Mouse (Mus musculus): ENCODE results near the gene Zfp706. TPM values are rescaled to one million over a fixed set of nuclear protein-coding genes. Genes with fewer than 3 reads are reported as not detected.

The Zfp706 gene
- polyA plus RNA-seq, 1 experiment = 21.1 TPM

DNA sequence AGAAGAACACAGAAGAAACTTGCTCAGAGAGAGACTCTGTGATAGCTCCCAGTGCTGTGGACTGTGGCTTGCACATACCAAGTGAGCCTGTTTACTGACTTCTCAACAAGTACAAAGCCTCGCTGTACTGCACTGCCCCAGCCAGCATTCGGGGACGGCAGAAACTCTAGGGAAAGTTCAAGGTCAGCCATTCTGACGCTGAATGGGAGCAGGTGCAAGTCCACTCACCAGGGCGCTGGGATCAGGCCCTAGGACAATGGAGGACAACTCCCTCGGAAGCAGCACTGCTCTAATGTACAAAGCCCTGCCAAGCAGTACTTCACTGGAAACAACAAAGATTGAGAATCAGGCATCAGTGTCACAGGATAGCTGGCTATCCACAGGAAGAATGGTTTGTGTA is 16.2 kb downstream of the Zfp706 start:
- no peak for TF ChIP-seq GATA1 (IDR thresholded peaks at IDR 0.05; ENCODE audit: low read length)

DNA sequence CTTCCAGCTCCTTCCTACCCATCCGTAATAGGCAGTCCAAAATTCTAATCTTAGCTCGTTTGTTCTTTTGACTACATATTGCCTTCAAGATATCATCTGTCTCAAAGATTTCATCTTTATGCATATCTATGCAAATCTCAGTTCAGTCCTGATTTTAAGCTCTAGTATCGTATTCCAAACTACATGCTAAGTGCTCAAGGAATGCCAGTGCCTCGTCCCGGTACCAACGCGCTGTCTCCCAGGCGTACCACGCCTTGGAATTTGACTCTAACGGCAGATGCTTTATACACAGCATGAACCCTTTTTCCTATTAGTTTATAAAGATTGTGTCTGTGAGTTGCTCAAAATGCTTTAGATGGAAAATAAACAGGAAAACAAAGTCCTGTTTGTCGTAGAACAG is 17.7 kb downstream of the Zfp706 start:
- TF ChIP-seq GATA1 (IDR thresholded peaks at IDR 0.05; ENCODE audit: low read length) = no peak

DNA sequence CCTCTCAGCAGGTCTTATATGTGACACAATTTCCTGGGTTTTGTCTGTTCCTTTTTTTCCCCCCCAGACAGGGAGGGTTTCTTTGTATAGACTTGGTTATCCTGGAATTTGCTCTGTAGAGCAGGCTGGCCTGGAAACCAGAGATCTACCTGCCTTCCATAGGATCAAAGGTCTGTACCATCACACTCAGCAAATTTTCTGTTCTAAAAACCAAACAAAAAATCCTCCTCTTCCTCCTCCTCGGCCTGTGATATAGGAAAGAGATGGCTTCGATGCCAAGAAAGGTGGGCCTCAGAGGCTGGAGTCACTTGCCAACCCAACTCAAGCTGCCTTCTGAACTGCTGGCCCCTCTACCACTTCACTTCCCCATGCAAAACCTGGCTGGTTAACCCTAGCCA is 18.9 kb downstream of the Zfp706 start:
- TF ChIP-seq GATA1 (IDR thresholded peaks at IDR 0.05; ENCODE audit: low read length) = no peak

DNA sequence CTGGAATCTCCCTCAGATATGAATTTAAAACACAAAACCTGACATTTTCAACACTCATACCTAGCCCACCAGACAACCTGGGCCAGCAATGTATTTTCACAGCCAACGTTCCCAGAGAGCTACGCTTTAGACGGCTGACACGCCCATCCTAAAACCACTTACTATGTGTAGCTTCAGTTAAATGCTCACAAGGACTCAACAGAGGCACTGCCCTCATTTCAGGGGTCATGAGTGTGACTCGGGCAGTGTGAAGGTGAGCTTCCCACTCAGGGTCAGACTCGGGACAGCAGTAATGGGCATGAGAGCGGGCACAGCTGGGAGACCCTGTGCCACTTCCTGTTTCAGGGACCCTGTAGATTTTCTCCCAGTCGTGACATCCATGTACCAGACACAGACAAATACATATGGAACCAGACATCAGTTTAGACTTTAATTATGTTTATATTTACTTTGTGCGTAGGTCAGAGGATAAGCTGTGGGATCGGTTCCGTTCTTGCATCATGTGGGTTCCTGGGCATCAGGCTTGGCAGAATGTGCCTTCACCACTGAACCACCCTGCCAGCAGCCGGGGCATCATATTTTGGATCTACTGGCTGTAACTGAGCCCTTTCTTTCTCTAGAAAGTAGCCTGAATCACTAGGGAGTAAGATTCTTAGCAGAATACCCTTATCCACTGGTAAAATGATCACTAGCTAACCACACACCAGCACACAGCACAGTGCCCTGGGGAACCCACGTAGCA is 19.4 kb downstream of the Zfp706 start:
- TF ChIP-seq GATA1 (IDR thresholded peaks at IDR 0.05; ENCODE audit: low read length) = no peak

DNA sequence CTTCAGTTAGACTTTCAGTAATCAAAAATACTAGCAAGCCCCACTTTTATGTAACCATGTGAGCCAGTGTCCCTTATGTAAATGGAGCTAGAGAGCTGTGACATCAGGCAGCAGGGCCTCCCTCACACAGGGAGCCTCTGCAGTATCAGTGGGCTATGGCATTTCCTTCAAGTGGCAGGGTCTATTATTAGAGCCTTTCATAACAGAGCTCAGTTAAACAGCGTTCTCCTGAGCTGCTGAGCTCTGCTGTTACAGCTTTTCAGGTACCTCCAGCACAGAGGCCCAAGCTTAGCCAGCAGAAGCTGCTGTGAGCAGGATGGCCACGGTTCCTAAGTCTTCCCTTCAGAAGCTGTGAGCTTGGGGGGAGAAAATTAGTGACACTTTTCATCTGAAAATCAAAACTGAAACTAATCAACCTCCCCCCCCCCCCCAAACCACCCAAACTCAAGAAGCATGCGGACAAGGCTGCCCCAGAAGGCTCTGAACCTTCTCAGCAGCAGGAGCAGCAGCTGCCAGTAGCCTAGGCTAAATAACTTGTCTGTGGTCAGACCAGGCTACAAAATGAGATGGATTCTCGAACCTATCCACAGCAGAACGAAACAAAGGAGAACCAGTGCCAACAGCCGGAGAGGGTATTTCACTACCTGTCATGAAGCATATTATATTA is 20.2 kb downstream of the Zfp706 start:
- no peak for TF ChIP-seq GATA1 (IDR thresholded peaks at IDR 0.05; ENCODE audit: low read length)

DNA sequence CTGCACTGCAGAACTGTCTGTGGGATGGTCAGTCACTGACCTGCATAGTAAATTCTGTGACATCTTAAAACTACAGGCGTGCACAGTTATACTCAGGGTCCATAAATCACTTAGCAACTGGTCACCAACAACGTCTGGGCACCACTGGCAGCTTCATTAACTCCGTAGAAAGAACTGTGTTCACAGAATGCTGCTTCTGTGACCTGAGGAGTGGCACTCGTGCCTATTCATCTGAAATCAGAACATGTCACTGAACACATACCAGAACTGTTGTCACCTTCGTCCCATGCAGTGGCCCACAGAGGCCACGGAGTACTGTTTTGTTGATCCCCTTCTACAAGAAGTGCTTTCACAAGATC is 22.0 kb downstream of the Zfp706 start:
- no peak for TF ChIP-seq GATA1 (IDR thresholded peaks at IDR 0.05; ENCODE audit: low read length)

DNA sequence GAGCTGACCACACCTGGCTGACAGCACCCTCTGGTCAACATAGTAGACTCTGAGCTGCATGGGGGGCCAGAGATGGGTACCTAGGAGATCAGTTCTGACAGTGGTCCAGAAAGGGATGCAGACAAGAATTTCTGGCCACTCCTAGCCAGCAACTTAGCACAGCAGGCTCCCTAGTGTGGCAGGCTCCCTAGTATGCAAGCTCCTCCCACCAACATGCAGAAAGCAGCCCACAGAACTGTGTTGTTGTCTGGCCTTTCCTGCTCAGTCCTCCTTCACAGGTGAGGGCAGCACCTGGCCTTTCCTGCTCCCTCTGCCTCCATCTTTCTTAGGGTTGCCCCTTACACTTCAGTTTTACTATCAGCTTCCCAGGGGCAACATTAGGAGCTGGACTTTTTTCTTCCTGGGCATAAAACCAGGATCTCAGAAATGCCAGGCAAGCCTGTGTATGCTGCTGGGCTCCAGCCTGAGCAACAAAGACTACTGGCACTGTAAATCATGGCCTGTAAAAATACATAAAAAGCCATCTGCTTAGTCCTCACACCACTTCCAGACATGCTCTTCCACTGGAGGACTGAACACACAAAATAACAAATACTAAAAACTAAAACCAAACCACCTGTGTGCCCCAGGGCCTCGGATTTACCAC is 22.5 kb downstream of the Zfp706 start:
- TF ChIP-seq GATA1 (IDR thresholded peaks at IDR 0.05; ENCODE audit: low read length) = no peak

DNA sequence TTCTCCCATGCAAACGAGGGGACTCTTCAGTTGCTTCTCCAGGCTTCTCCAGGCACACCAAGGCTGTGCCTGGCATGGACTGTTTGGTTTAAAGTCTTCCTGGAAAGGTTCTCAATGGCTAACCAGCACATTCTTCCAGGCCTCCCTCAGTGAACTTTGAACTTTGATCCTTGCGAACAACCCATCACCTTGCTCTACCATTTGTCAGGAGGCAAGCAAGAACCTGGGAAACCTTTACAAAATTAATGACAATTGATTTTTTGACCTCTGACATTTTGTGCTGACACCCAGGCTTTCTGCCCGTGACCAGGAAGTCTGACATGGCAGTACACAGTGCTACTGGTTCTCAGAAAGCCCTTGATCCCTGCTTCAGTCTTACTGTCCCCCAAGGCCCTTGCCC is 24.1 kb downstream of the Zfp706 start:
- no peak for TF ChIP-seq GATA1 (IDR thresholded peaks at IDR 0.05; ENCODE audit: low read length)

DNA sequence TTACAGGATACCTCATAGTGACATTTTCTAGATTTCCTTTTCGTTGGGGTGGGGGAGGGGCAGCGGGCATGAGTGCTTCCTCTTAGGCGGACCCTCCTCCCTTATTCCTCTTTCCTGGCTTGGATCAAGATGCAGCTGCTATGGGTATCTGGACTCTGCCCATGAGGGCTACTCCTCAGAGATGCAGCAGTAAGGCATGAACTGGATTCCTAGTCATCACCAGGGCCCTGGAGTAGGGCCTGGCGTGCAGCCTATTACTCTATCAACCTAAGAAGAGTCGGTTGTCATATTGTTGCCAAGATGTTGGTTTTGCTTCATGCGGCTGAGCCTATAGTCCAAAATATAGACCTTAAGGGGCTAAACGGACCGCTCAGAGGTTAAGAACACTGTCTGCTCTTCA is 27.3 kb downstream of the Zfp706 start:
- no peak for TF ChIP-seq GATA1 (IDR thresholded peaks at IDR 0.05; ENCODE audit: low read length)

DNA sequence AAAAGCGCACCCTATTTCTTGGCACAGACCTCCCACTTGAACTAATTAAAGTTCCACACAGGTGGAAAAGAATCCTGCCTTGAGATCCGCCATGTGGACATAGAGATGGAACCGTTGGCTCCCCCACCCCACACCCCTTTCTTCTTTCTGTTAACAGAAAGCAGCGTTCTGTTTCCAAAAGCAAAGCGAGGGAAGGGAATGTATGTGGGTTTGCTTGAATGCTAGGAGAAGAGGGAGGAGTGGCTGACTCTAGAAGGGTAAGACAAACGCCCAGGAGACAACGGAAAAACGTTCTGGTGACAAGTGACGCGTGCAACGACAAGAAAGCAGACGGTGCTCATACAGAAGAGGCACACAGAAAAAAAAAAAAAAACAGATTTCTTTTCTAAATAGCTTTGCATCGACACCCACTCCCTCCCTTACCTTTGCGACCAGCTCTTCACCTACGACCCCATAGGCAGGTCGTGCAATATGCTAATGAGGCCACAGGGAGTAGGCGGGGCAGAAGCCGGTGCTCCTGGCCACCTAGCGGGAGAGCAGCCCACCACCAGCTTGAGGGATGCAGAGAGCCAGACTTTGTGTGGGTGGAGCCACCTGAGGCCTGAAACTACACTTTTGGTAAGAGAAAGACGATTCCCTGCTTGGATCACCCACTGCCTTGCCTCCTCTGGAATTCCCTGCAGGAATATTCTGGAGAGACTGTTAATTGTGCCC is 27.9 kb downstream of the Zfp706 start:
- TF ChIP-seq GATA1 (IDR thresholded peaks at IDR 0.05; ENCODE audit: low read length) = no peak

DNA sequence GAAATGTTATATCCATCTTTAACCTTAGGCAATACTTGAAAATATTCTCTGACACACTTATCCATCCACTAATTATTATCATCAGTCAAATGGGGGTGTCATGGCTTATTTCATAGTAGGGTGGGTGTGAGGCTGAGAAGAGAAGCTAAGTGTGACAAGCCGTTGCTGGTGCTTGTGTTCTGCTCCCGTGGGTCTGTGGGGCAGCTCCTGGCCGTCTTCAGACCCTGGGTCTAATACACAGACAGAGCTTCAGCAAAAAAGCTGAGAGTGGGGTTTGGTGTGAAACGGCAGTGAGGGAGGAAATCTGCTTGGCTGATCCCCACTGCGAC is 28.4 kb downstream of the Zfp706 start:
- no peak for TF ChIP-seq GATA1 (IDR thresholded peaks at IDR 0.05; ENCODE audit: low read length)

DNA sequence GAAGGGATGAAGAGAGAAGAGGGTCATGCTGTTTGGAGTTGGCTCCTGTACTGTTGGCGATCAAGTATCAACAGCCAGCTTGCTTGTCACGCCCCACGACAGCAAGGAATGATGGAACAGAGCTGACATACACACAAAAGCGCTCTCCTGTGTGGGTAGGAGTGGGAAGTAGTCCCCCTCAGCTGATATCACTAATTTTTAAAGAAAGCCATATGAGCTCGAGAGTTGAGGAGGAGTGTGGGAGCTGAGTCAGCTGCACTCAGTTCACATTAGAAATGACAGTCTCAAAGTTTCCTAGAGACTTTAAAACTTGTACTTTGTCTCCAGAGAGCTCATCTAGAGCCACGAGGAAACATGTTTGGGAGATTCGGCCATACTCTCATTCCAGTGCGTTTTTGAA is 29.8 kb downstream of the Zfp706 start:
- no peak for TF ChIP-seq GATA1 (IDR thresholded peaks at IDR 0.05; ENCODE audit: low read length)

DNA sequence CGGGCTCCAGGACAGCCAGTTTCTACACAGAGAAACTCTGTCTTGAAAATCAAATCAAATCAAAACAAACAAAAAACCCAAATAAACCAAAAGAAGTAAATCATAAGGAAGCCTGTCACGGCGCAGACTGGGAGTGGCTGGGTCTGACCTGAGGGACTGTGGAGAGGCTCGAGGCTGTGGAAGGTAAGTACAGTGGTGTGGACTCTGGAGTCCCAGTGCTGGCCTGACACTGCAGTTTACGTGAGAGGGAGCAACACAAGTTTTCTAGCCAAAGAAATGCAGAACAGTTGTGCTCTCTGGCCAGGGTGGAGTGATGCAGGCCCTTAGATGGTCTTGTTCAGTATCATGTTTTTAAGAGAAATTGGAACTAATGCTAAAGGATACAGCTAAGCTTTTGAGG is 31.9 kb downstream of the Zfp706 start:
- no peak for TF ChIP-seq GATA1 (IDR thresholded peaks at IDR 0.05; ENCODE audit: low read length)

DNA sequence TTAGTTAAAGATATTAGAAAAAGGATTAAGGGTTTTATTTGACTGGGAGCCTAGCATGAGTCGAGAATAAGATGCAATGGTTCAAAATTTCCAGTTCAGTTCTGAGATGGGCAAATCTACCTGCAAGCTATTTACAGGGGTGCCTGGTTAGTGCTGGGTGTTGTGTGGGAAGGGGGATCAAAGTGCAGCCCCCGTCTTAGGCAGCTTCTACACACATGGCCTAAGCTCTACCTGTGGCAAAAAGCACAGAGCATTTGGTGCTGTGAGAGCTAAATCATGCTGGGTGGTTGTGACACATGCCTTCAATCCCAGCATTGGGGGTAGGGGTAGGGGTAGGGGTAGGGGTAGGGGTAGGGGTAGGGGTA is 32.3 kb downstream of the Zfp706 start:
- no peak for TF ChIP-seq GATA1 (IDR thresholded peaks at IDR 0.05; ENCODE audit: low read length)

DNA sequence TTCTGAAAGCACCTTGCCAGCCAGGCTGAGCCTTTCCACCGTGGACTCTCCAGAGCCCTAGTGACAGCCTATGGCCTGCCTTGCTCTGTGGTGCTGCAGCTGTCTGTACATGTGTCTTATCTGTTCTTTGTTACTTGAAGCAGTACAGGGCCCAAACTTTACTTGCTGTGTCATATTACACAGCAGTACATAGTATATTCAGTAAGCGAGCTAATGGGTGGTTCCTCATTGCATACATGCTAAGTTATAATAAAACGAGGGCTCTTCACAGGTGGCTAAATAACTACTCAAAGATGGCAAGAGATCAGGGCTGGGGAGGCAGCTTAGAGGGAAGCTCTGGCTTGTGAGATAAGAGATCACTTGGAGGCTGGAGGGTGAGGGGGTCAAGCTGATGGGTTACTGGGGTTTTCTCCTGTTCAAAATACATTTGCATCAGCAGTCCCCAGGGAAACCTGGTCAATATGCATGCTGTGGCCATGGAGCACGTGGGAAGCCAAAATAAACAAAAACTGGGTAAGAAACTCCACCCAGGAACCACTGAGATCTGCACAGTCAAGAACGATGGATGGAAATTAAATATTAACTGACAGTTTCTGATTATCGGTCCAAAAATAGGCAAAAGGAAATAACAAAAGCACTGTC is 32.8 kb downstream of the Zfp706 start:
- TF ChIP-seq GATA1 (IDR thresholded peaks at IDR 0.05; ENCODE audit: low read length) = no peak

DNA sequence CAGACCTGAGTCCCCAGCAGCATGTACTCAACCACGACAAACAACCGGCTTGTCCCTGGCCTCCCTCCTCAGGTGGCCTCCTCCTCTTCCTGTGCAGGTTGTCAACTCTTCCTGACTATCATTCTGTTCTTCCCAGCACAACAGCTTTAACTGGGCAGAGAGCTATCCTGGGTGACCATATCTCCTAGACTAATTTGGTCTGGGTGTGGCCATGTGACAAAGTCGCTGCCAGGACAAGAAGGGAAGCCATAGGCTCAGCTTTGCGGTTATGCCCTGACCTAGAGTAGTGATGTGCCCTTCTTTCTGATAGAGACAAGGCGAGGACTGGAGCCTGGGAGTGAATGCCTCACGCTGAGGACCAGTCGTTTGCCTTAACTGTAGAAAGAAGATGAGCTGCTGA is 33.9 kb downstream of the Zfp706 start:
- TF ChIP-seq GATA1 (IDR thresholded peaks at IDR 0.05; ENCODE audit: low read length) = no peak
